Mouse (Mus musculus) MN1 (cell line): ENCODE data around the gene Dnaic2.

Source experiments
- DNase-seq: peaks from one replicate; pipeline ENCODE4 v3.0.0-alpha.2; 2016; ENCODE audit warnings: low spot score

Dnaic2 gene

GRCm38 (mm10) chr11:114702311-114702995 is 24.8 kb upstream of the Dnaic2 start:
- no peak for DNase-seq

GRCm38 (mm10) chr11:114702996-114703361 is 24.2 kb upstream of the Dnaic2 start:
- no peak for DNase-seq

- DNase-seq: no peak
These were observed 22.9 kb upstream of the Dnaic2 start for GRCm38 (mm10) chr11:114704071-114704913.

DNA sequence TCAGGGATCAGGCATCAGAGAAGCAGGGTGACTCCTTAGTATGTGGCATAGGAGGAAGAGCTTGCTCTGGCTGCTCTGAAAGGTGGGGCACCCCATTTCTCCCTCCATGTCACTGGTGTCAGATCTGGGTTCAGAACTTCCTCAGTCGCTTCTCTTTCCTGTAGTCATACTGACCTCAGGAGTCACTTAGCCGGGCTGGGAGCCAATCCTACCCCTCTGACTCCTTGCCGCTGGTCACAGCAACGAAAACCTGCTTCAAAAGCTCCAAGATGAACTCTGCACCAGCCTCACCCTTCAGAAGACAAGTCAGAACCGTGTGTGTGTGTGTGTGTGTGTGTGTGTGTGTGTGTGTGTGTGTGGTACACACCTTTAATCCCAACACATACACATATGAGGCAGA is 20.9 kb upstream of the Dnaic2 start:
- no peak for DNase-seq

DNA sequence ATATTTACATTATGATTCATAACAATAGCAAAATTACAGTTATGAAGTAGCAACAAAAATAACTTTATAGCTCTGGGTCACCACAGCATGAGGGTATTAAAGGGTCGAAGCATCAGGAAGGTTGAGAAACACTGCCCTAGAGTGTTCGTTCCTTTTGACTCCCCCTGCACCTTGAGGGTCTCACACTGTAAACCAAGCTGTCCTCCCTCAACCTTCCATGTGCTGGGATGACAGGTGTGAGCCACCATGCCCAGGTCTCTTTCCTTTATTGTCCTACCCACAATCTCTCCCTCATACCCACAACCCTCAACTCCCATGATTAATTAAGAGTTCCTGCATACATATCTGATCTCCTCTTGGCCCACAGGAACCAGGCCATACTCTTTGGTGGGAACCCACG is 15.8 kb upstream of the Dnaic2 start:
- DNase-seq: no peak

GRCm38 (mm10) chr11:114711861-114712260 is 15.3 kb upstream of the Dnaic2 start:
- DNase-seq: no peak

DNA sequence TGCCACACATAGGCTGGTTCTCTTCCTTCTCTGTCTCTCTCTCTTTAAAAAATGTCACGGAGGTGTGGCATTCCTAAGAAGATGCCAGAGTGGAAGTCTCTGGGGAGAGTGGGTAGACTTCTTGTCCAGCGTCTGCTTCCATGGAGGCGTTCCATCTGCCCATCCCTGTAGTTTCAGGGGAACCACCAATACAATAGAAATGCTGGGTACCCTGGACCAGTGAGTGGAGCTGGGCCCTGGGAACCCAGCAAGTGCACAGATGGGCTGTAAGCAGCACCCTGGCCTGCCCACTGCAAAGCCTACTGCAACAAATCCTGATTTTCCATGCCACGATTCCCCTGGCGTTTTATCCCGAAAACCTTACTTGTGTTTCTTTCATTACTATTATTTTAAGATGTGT is 12.7 kb upstream of the Dnaic2 start:
- DNase-seq: no peak

DNA sequence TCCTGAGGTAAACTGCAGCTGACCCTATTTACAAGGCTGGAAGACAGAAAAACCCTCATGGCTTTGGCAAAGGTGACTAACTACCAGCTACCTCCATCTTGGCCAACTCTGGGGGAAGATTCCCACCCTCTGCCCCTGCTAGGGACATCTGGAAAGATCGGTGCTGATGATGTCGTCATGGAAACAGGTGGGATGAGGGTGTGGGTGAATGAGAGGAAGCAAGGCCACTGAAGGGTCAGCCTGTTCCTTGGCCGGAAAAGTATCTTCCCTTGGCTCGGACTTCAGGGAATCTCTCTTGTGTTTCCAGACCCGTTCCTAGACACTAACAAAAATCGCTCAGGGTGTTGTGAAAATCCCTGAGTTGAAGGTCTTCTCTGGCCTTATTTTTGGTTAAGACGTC is 11.7 kb upstream of the Dnaic2 start:
- no peak for DNase-seq

GRCm38 (mm10) chr11:114720535-114720934 is 6.7 kb upstream of the Dnaic2 start:
- no peak for DNase-seq

- no peak for DNase-seq
These were observed 4.8 kb upstream of the Dnaic2 start for GRCm38 (mm10) chr11:114722438-114722837.

DNA sequence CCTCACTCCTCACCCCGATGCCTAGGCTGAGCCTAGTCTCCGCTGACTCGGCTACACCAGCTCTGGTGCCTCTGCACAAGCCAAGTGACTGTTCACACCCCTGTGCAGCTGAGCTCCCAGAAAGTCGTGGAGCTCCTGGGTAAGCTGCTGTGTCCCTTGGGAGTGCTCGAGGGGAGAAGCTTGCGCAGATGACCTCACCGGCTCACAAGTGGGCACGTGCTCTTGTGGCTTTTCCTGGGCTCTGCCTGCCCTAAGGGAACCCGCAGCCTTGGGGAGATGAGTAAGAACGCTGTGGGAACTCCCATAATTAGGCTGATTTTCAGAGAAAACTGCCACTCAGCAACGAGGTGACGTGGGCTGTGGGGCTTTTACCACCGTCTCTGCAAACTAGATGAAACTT is 4.2 kb upstream of the Dnaic2 start:
- peak; percentile 20 for DNase-seq

DNA sequence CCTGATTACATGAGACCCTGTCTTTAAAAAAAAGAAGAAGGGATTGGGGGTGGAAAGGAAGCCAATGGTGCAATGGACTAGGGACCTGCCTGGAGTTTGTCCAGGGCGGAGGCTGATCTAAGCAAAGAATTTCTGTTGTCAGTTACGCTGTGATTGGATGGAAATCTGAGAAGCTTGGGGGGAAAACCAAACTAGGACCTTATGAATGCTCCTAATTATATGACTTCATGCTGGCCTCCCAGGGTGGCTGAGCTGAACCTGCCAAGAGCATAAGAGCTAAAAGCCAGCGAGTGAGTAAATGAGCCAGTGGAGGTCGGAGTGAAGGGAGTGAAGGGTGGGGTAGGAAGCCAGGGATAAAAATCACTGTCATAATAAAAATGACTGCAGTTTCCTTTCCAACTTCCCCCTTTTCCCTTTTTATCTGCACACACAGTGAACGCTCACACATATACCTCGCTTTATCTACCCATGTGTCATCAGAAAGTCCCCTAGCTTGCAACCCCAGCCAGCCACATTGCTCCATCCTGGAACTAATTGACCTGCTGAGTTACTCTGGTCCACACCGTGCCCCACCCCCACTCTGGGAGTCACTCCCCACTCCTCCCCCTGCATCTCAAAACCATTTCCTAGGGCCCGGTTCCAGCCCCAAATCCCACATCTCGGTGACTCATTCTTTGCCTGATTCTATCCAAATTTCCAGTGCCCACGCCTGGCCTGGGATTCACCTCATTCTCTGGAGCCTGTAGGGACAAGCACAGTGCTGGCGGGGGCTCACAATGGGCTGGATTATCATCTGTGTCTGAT is 2.2 kb upstream of the Dnaic2 start:
- DNase-seq: peak; percentile 69

DNA sequence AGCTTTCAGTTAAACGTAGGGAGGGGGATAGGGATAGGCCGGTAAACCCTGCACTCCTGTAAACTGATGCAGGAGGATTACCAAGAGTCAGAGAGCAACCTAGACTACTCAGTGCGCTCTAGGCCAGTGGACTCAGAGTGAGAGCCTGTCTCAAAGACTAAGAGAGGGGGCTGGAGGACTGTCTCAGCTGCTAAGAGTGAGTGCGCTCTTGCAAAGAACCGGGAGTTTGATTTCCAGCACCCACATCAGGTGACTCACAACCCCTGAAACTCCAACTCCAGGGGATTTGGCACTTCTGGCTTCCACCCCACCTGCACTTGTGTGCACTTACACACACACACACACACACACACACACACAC is 598 bp downstream of the Dnaic2 start:
- no peak for DNase-seq

DNA sequence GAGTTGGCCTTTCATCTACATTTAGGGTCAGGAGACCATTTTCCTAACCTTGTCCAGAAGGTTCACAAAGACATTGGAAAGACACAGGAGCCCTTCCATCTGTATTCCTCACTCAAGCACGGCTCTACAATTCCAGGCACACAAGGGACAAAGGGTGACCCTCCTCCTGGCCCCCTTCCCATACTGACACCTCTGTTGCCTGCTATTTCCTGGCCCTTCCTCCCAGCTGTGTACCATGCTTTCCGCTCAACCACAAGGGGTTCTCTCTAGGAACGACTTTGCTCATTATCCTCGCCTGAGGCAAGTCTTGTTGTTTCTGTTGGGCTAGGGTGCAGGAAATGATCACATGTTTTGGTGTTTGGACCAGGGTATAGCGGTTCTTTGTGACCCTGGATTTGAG is 1.1 kb downstream of the Dnaic2 start:
- no peak for DNase-seq

GRCm38 (mm10) chr11:114729832-114730363 is 2.7 kb downstream of the Dnaic2 start:
- DNase-seq: peak; percentile 14

DNA sequence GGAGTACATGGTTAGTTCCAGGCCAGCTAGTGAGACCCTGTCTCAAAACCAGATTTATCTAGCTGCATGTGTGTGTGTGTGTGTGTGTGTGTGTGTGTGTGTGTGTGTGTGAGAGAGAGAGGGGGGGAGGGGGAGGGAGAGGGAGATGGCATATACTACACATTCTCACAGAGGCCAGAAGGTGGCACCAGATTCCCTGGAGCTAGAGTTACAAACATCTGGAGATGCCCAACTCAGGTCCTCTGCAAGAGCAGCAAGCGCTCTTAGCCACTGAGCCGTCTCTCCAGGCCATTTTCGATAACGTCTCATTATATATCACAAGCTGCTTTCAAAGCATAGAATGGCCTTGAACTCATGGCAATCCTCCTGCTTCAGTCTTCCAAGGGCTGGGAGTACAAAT is 4.5 kb downstream of the Dnaic2 start:
- no peak for DNase-seq

DNA sequence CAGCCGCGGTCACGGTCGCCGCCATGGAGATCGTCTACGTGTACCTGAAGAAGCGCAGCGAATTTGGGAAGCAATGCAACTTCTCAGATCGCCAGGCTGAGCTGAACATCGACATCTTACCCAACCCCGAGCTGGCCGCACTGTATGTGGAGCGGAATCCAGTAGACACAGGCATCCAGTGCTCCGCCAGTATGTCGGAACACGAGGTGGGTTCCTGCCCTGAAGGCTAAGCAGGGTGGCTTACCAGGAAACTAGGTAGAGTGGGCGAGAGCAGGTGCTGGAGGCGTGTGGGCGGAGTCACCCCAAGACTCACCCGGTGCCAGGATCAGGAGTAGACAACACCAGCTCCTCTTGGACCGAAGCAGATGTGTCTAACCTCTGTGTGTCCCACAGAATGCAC is 5.7 kb downstream of the Dnaic2 start:
- no peak for DNase-seq

DNA sequence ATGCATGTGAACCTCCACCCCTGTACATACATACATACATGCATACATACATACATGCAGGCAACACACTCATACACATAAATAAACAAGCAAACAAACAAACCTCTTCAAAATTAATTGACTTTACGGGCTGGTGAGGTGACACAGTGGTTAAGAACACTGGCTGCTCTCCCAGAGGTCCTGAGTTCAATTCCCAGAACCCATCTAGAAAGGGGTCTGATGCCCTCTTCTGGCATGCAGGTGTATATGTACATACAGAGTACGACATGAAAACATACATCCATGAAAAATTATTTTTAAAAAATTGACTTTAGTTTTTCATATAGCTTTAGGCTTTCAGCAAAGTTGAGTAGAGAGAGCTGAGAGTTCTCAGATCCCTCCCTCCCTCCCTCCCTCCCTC is 8.9 kb downstream of the Dnaic2 start:
- no peak for DNase-seq

DNA sequence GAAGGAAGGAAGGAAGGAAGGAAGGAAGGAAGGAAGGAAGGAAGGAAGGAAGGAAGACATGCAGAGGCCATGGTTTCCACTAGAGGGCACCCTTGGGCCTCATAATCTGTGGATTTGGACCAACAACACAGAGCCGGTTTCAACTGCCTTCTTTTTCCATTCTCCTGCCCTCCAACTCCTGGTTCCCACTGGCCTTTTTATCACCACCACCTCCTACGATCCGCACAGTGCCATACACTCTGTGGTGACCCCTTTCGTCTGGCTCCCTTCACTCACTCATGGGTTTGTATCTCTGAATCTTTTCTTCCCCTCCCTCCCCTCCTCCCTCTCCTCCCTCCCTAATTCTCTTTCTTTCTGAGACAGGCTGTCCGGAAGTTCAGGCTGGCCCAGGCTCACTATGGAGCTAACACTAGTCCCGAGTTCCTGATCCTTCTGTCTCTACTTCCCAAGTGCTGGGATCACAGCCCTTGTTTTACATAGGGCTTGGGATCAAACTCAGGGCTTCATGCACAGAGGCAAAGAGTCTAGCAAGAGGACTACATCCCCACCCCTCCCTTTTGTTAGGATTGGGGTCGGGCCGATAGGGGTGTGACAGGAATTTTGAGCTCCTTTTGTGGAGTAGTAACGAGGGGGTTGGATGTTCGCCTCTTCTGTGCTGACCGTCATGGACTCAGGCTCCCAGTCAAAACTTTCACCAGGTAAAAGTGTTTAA is 9.9 kb downstream of the Dnaic2 start:
- DNase-seq: peak; percentile 53

DNA sequence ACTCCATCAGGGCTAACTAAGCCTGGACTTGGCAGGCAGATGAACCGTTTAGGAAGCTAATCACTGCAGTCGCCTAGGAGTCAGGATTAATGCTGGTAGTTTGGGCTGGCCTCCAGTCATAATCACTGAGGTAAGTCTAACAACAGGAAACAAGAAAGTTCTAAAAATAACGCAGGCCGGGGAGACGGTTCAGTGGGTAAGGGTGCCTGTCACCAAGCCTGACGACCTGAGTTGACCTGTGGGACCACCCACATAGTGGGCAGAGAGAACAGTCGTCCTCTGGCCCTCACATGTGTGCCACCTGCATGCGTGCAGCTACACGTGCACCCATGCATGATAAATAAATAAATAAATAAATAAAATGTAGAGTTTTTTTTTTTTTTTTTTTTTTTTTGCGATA is 13.4 kb downstream of the Dnaic2 start:
- no peak for DNase-seq

DNA sequence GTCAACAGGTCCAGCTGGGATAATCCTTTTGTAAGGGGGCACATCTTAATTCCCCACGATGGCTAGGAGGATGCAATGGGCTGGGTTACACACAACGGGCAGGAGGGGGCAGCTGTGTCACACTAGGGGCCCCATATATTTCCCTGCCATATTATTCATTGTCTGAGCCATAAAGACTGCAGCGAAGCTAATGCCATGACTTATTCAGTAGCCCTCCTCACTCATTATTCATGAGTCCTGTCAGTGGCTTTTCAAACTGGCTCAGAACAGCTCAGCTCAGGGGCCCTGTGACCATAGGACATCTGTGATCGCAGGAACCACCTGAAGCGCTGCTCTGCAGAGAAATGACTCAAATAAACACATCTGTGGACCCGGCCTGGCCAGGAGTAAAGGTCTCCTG is 14.2 kb downstream of the Dnaic2 start:
- DNase-seq: no peak

- peak; percentile 83 for DNase-seq
These were observed 17.9 kb downstream of the Dnaic2 start for GRCm38 (mm10) chr11:114745134-114745533.
